Mouse (Mus musculus) monocyte, adult 59 days (primary cell): ENCODE measurements around the gene Opn4. TPM values are rescaled to one million over a fixed set of nuclear protein-coding genes. Genes with fewer than 3 reads are reported as not detected.

ENCODE experiments used
- total RNA-seq, 2 experiments: library from RNA; stranded (reverse); gene quantifications; one replicate each; pipeline ENCODE4 v1.2.4; 2023

Opn4 gene
- not detected for total RNA-seq

DNA sequence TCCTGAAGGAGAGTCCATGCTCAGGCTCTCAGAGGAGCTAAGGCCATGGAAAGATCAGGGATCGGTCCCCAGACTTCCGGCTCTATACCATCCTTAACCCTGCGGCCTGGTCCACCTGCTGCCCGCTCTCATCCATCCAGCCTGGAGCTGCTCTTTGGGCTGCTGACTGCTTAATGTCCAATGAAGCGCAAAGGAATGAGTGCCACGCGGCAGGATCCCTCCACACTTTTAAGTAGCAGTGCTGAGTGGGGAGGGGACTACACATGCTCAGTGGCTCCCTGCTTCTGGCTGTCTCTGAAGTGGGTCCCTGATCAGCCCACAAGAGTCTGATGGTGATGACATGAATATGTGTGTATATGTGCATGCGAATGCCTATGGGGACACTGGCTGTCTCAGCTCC, at the start of gene Opn4:
TSS of gene Opn4 (minus strand) at position 202 of the 400 bp plus-strand sequence.

DNA sequence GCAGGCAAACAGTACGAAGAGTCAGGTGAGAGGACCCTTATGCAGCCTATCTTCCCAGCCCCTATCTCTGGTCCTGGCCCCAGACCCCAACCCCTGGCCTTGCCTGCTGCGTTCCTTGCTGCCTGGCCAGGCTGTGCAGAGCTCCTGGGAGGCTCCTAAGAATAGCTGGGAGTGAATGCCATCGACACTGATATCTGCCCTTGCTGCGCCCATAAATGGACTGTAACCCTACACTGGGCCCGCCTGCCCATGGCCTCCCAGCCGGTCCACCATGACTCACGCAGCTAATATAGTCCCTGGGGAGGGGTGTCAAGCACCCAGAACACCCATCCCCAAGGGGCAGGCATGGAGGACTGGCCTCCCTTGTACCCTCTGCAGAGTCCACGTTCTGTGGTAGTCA, 11.4 kb downstream of the Opn4 start, which contains the start of gene Ldb3:
TSS of gene Ldb3 (minus strand) at position 185 of the 400 bp plus-strand sequence.

Other genes starting within 250 kb of the Opn4 start
- not detected for gene Fam25c, start 244.7 kb downstream of the Opn4 start, total RNA-seq
- not detected for gene Sncg, start 225.4 kb downstream of the Opn4 start, total RNA-seq
- not detected for gene Mmrn2, start 224.7 kb downstream of the Opn4 start, total RNA-seq
- 1 to 10 TPM in 1 of 2 experiments, under 1 TPM in 1; 0.84 to 1.2 TPM for gene Bmpr1a, start 96.8 kb downstream of the Opn4 start, total RNA-seq
- gene 9230112D13Rik, start 77.3 kb downstream of the Opn4 start, total RNA-seq = not detected
- not detected for gene Ldb3, start 11.5 kb downstream of the Opn4 start, total RNA-seq
- gene Wapl, start 73.8 kb upstream of the Opn4 start, total RNA-seq = 10 to 100 TPM; 67.4 to 72.5 TPM
- gene Grid1, start 220.0 kb upstream of the Opn4 start, total RNA-seq = not detected